Comparison of ENCODE assay signal across 9 mouse cellular contexts in the genomic region with DNA sequence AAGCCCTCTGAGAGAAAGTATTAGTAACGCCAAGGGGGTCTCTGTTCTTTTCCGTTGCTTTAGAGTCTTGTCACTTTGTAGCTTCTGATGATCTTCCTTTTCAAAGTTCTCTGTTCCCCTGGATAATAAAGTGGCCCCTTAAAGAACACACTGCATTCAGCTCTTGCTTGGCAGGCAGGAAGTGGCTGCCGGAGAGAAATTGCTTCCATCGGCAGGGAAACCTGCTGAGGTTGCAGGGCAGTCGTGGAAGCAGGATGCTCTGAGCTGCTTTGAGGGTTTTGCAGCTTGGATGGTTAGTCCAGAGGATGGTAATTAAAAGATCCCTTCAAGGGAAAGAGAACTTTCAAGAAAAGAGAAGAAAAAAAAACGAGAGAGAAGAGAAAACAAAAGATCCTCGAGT. TPM values are rescaled to one million over a fixed set of nuclear protein-coding genes. Genes with fewer than 3 reads are reported as not detected.
A peak's percentile ranks its signal among the peaks of the same experiment; 100 is the strongest.
DNase-seq lines count a peak whose midpoint lies in the region; ATAC-seq and TF ChIP-seq lines count a peak whose summit lies in the region.
"Had no signal": no experiment of that assay in that cellular context is flagged by ENCODE, and none has a peak within 500 bp of the region (broad histone marks: within the 10 kb centered on the region; RNA-seq: fewer than 3 reads in every experiment).

No protein-coding gene starts in this region.

- H3K27ac ChIP-seq in left cerebral cortex, adult 2 months = no peak overlapping the region
- H3K27ac ChIP-seq in embryonic facial prominence, embryonic 14.5 days (replicated peaks; ENCODE audit: low read depth, low read length) = peak overlapping the region; percentile 29; the same call in 1 of the 2 replicates
- no peak overlapping the region for H3K27ac ChIP-seq in limb, embryonic 13.5 days
- H3K27ac ChIP-seq: forebrain, embryonic 12.5 days had no signal

- H3K27me3 ChIP-seq in embryonic facial prominence, embryonic 14.5 days (replicated peaks; ENCODE audit: control insufficient read depth, insufficient read depth, low read length) = no peaks in the 10 kb centered on the region
- H3K27me3 ChIP-seq in limb, embryonic 13.5 days = no peaks in the 10 kb centered on the region
- H3K27me3 ChIP-seq: forebrain, embryonic 12.5 days had no signal

- H3K4me1 ChIP-seq in embryonic facial prominence, embryonic 14.5 days (ENCODE audit: control insufficient read depth, insufficient read depth, low read length) = no peaks in the 10 kb centered on the region
- H3K4me1 ChIP-seq in limb, embryonic 13.5 days = peaks cover 7% of the 10 kb centered on the region
- H3K4me1 ChIP-seq: forebrain, embryonic 12.5 days had no signal

- 19% methylated on average over 7 of the region's 7 CpGs for WGBS in embryonic facial prominence, embryonic 14.5 days
- WGBS in limb, embryonic 13.5 days = 33% methylated on average over 7 of the region's 7 CpGs

- H3K36me3 ChIP-seq in embryonic facial prominence, embryonic 14.5 days (ENCODE audit: control insufficient read depth, insufficient read depth, low read length) = no peaks in the 10 kb centered on the region
- no peaks in the 10 kb centered on the region for H3K36me3 ChIP-seq in limb, embryonic 13.5 days
- H3K36me3 ChIP-seq: forebrain, embryonic 12.5 days had no signal

- TF ChIP-seq CTCF in left cerebral cortex, adult 2 months (IDR thresholded peaks at IDR 0.05) = no peak

- intact Hi-C loops in left cerebral cortex, postnatal 10 days (cut with DNase I) = no loop called here
- intact Hi-C loops in left cerebral cortex, adult 2 months (cut with DNase I) = no loop called here

- DNase-seq in adrenal gland, postnatal 14 days = peak; percentile 8
- DNase-seq in adrenal gland, postnatal 4 days (ENCODE audit: low spot score in 2 of 2) = no peak
- peak; percentile 27 to 30 for DNase-seq in left cerebral cortex, postnatal 10 days (ENCODE audit: extremely low spot score in 1 of 2, low spot score in 2 of 2)
- DNase-seq in left cerebral cortex, adult 2 months (ENCODE audit: extremely low spot score in 1 of 2, low spot score in 2 of 2) = no peak
- no peak for DNase-seq in embryonic facial prominence, embryonic 14.5 days (ENCODE audit: low spot score)
- DNase-seq in retina, embryonic 14.5 days (ENCODE audit: low spot score) = no peak
- DNase-seq in gastrocnemius, postnatal 4 days (ENCODE audit: low spot score in 2 of 2) = no peak

- H3K9ac ChIP-seq in embryonic facial prominence, embryonic 14.5 days (ENCODE audit: low read depth, low read length) = no peak overlapping the region
- H3K9ac ChIP-seq in limb, embryonic 13.5 days = no peak overlapping the region
- H3K9ac ChIP-seq: forebrain, embryonic 12.5 days had no signal

- no peak for ATAC-seq in embryonic facial prominence, embryonic 14.5 days (ENCODE audit: low read depth)
- ATAC-seq in limb, embryonic 13.5 days (ENCODE audit: low FRiP score, low read depth) = no peak

- no peak overlapping the region for H3K4me3 ChIP-seq in left cerebral cortex, adult 2 months
- no peak overlapping the region for H3K4me3 ChIP-seq in embryonic facial prominence, embryonic 14.5 days (ENCODE audit: low read depth, low read length)
- H3K4me3 ChIP-seq in limb, embryonic 13.5 days = no peak overlapping the region
- H3K4me3 ChIP-seq: forebrain, embryonic 12.5 days had no signal

- peak overlapping the region; percentile 25 for H3K4me2 ChIP-seq in embryonic facial prominence, embryonic 14.5 days (ENCODE audit: low read depth, low read length)
- 0 out of 2 replicates have a peak overlapping the region, but pooled peaks have one; percentile 14 for H3K4me2 ChIP-seq in limb, embryonic 13.5 days (replicated peaks)
- H3K4me2 ChIP-seq: forebrain, embryonic 12.5 days had no signal

- H3K9me3 ChIP-seq in embryonic facial prominence, embryonic 14.5 days (ENCODE audit: control insufficient read depth, low read length) = no peaks in the 10 kb centered on the region
- no peaks in the 10 kb centered on the region for H3K9me3 ChIP-seq in limb, embryonic 13.5 days
- H3K9me3 ChIP-seq: forebrain, embryonic 12.5 days had no signal

RNA-seq across cellular contexts. Expression of gene Nrip1, which starts 33.3 kb away (rescaled TPM):
- total RNA-seq in adrenal gland, postnatal 14 days (2021) = 65.2 and 66.5 TPM in 2 replicates
- total RNA-seq in adrenal gland, postnatal 4 days (2021) = 10 to 100 TPM; 89.2 to 89.5 TPM
- 10 to 100 TPM; 83.4 to 86.9 TPM for total RNA-seq in left cerebral cortex, postnatal 10 days (2021)
- total RNA-seq in left cerebral cortex, adult 2 months (2021) = 10 to 100 TPM; 53.4 to 54.3 TPM
- polyA plus RNA-seq in embryonic facial prominence, embryonic 14.5 days (2014; fragmentation: Nextera tagmentation; extraction: Ambion mirVana) = 34.5 and 35.5 TPM in 2 replicates
- 37.8 and 39.4 TPM in 2 replicates for polyA plus RNA-seq in limb, embryonic 13.5 days (2015; fragmentation: Nextera tagmentation; extraction: Ambion mirVana)
- total RNA-seq in gastrocnemius, postnatal 4 days (2021) = 10 to 100 TPM; 47.0 to 51.5 TPM

Comparison
In these comparisons a context has a peak if more than half of its experiments do, and no peak if none do; other contexts are left out.
1. DNase-seq: peak in adrenal gland, postnatal 14 days (single experiment) and left cerebral cortex, postnatal 10 days (2 of 2); none in adrenal gland, postnatal 4 days (0 of 2), left cerebral cortex, adult 2 months (0 of 2), embryonic facial prominence, embryonic 14.5 days (single experiment), retina, embryonic 14.5 days (single experiment) and gastrocnemius, postnatal 4 days (0 of 2).